In genomic region chr11:62551226-62552119, GRCm38 (mm10) we compare ENCODE assay signal across 8 mouse cellular contexts. TPM values are rescaled to one million over a fixed set of nuclear protein-coding genes. Genes with fewer than 3 reads are reported as not detected.
DNase-seq lines count a peak whose midpoint lies in the region; ATAC-seq and TF ChIP-seq lines count a peak whose summit lies in the region.

No protein-coding gene starts in this region.

- peak; percentile 70 for ATAC-seq in erythroid progenitor cell, adult 5-6 weeks (replicated peaks; ENCODE audit: low FRiP score, poor library complexity, severe bottlenecking)
- peak; percentile 82 for ATAC-seq in heart, embryonic 14.5 days (ENCODE audit: insufficient number of reproducible peaks, insufficient read depth, low FRiP score, low read depth)
- ATAC-seq in neural tube, embryonic 14.5 days (ENCODE audit: low read depth) = peak; percentile 84

- H3K27me3 ChIP-seq in heart, embryonic 14.5 days (ENCODE audit: control insufficient read depth, insufficient read depth, low read length) = no peaks in the 10 kb centered on the region
- H3K27me3 ChIP-seq in neural tube, embryonic 14.5 days (ENCODE audit: control insufficient read depth, insufficient read depth, low read length) = no peaks in the 10 kb centered on the region
- no peaks in the 10 kb centered on the region for H3K27me3 ChIP-seq in testis, adult 2 months (ENCODE audit: control insufficient read depth, insufficient read depth, low read length)

- DNase-seq in CD4-positive, CD25-positive, alpha-beta regulatory T cell, adult 2 months (ENCODE audit: low read depth, low spot score) = peak; percentile 93
- peak; percentile 91 to 94 for DNase-seq in kidney, postnatal 36 days
- DNase-seq in lung, adult 18-20 months = peak; percentile 90 to 92

- H3K4me2 ChIP-seq in heart, embryonic 14.5 days (ENCODE audit: low read length) = peak overlapping the region; percentile 54
- H3K4me2 ChIP-seq in neural tube, embryonic 14.5 days (ENCODE audit: low read depth, low read length) = peak overlapping the region; percentile 99

- H3K9me3 ChIP-seq in heart, embryonic 14.5 days (ENCODE audit: control insufficient read depth, low read length) = no peaks in the 10 kb centered on the region
- no peaks in the 10 kb centered on the region for H3K9me3 ChIP-seq in neural tube, embryonic 14.5 days (ENCODE audit: control insufficient read depth, low read length)

- peak; percentile 99 for TF ChIP-seq POLR2A in testis, adult 2 months (IDR thresholded peaks at IDR 0.05; ENCODE audit: control insufficient read depth, low read depth, low read length)

- peaks cover 21% of the 10 kb centered on the region for H3K36me3 ChIP-seq in heart, embryonic 14.5 days (ENCODE audit: control insufficient read depth, insufficient read depth, low read length)
- peaks cover 10% of the 10 kb centered on the region for H3K36me3 ChIP-seq in neural tube, embryonic 14.5 days (ENCODE audit: control insufficient read depth, insufficient read depth, low read length)
- no peaks in the 10 kb centered on the region for H3K36me3 ChIP-seq in testis, adult 2 months (ENCODE audit: control insufficient read depth, insufficient read depth, low read length)

- H3K4me1 ChIP-seq in brown adipose tissue, adult 24 weeks (ENCODE audit: control insufficient read depth, insufficient read depth, insufficient read length, low read length) = peaks cover 2% of the 10 kb centered on the region; the same call in 1 of the 2 replicates
- H3K4me1 ChIP-seq in heart, embryonic 14.5 days (ENCODE audit: control insufficient read depth in 2 of 2, insufficient read depth in 2 of 2, low read length in 2 of 2) = peaks cover 2 to 24% of the 10 kb centered on the region in 2 experiments; a peak in 3 of 4 replicates
- peaks cover 30% of the 10 kb centered on the region for H3K4me1 ChIP-seq in neural tube, embryonic 14.5 days (ENCODE audit: control insufficient read depth, insufficient read depth, low read length)
- H3K4me1 ChIP-seq in testis, adult 2 months (ENCODE audit: control insufficient read depth, insufficient read depth, low read length) = 0 out of 2 replicates have a peak, but pooled peaks cover 2% of the 10 kb centered on the region

- peak overlapping the region; percentile 68 for H3K4me3 ChIP-seq in brown adipose tissue, adult 24 weeks (ENCODE audit: insufficient read depth, low read depth, low read length)
- peak overlapping the region; percentile 57 to 84 for H3K4me3 ChIP-seq in heart, embryonic 14.5 days (ENCODE audit: control insufficient read depth in 1 of 2, insufficient read depth in 1 of 2, low read depth in 1 of 2, low read length in 2 of 2)
- H3K4me3 ChIP-seq in neural tube, embryonic 14.5 days (ENCODE audit: low read depth, low read length) = peak overlapping the region; percentile 77
- H3K4me3 ChIP-seq in testis, adult 2 months (ENCODE audit: control insufficient read depth, low read depth, low read length) = peak overlapping the region; percentile 100

- no peak for TF ChIP-seq CTCF in testis, adult 2 months (IDR thresholded peaks at IDR 0.05; ENCODE audit: control insufficient read depth, insufficient read depth, insufficient replicate concordance, low read depth, low read length)

- under 1% methylated on average over 58 of the region's 58 CpGs for WGBS in heart, embryonic 14.5 days
- WGBS in neural tube, embryonic 14.5 days = under 1% methylated on average over 57 of the region's 58 CpGs

- peak overlapping the region; percentile 93 for H3K27ac ChIP-seq in brown adipose tissue, adult 24 weeks (replicated peaks; ENCODE audit: low read depth, low read length)
- H3K27ac ChIP-seq in heart, embryonic 14.5 days (replicated peaks in 1 of 2; ENCODE audit: control insufficient read depth in 1 of 2, insufficient read depth in 1 of 2, low read depth in 2 of 2, low read length in 2 of 2) = peak overlapping the region; percentile 92 to 93
- H3K27ac ChIP-seq in neural tube, embryonic 14.5 days (ENCODE audit: low read depth, low read length) = peak overlapping the region; percentile 100
- peak overlapping the region; percentile 100 for H3K27ac ChIP-seq in testis, adult 2 months (ENCODE audit: control insufficient read depth, insufficient read depth, low read depth, low read length)

- H3K9ac ChIP-seq in heart, embryonic 14.5 days (ENCODE audit: low read length) = peak overlapping the region; percentile 85
- peak overlapping the region; percentile 95 for H3K9ac ChIP-seq in neural tube, embryonic 14.5 days (replicated peaks; ENCODE audit: low read depth, low read length)

RNA-seq across cellular contexts. Expression of gene Ubb, which starts 0.5 kb away (rescaled TPM):
- 359 and 432 TPM in 2 replicates for polyA plus RNA-seq in brown adipose tissue, adult 24 weeks (2012; ENCODE audit: insufficient read depth, insufficient read length, missing spikeins)
- 699 and 746 TPM in 2 replicates for total RNA-seq in erythroid progenitor cell, adult 5-6 weeks (2015; ENCODE audit: low replicate concordance)
- total RNA-seq in erythroid progenitor cell, adult 5-6 weeks (2017; ENCODE audit: low replicate concordance) = 465 and 536 TPM in 2 replicates
- polyA plus RNA-seq in heart, embryonic 14.5 days (2014; fragmentation: Nextera tagmentation; extraction: Ambion mirVana) = 2,716 and 2,876 TPM in 2 replicates
- 4,516 and 4,600 TPM in 2 replicates for polyA plus RNA-seq in neural tube, embryonic 14.5 days (2014; fragmentation: Nextera tagmentation; extraction: Ambion mirVana)
- polyA plus RNA-seq in testis, adult 2 months (2012; rRNA removed) = 5,144 and 5,757 TPM in 2 replicates

RNA-seq across cellular contexts. Expression of gene Cenpv, which starts 12.4 kb away (rescaled TPM):
- polyA plus RNA-seq in brown adipose tissue, adult 24 weeks (2012; ENCODE audit: insufficient read depth, insufficient read length, missing spikeins) = 41.7 and 45.2 TPM in 2 replicates
- total RNA-seq in erythroid progenitor cell, adult 5-6 weeks (2015; ENCODE audit: low replicate concordance) = 12.6 and 55.9 TPM in 2 replicates
- 18.4 and 28.8 TPM in 2 replicates for total RNA-seq in erythroid progenitor cell, adult 5-6 weeks (2017; ENCODE audit: low replicate concordance)
- polyA plus RNA-seq in heart, embryonic 14.5 days (2014; fragmentation: Nextera tagmentation; extraction: Ambion mirVana) = 29.8 and 37.7 TPM in 2 replicates
- 56.3 and 73.1 TPM in 2 replicates for polyA plus RNA-seq in neural tube, embryonic 14.5 days (2014; fragmentation: Nextera tagmentation; extraction: Ambion mirVana)
- 874 and 878 TPM in 2 replicates for polyA plus RNA-seq in testis, adult 2 months (2012; rRNA removed)

RNA-seq across cellular contexts. Expression of gene Trpv2, which starts 22.8 kb away (rescaled TPM):
- polyA plus RNA-seq in brown adipose tissue, adult 24 weeks (2012; ENCODE audit: insufficient read depth, insufficient read length, missing spikeins) = 1.0 and 2.5 TPM in 2 replicates
- 7.6 and 18.9 TPM in 2 replicates for total RNA-seq in erythroid progenitor cell, adult 5-6 weeks (2015; ENCODE audit: low replicate concordance)
- total RNA-seq in erythroid progenitor cell, adult 5-6 weeks (2017; ENCODE audit: low replicate concordance) = 7.0 and 7.8 TPM in 2 replicates
- 3.7 and 4.2 TPM in 2 replicates for polyA plus RNA-seq in heart, embryonic 14.5 days (2014; fragmentation: Nextera tagmentation; extraction: Ambion mirVana)
- 25.1 and 25.8 TPM in 2 replicates for polyA plus RNA-seq in neural tube, embryonic 14.5 days (2014; fragmentation: Nextera tagmentation; extraction: Ambion mirVana)
- polyA plus RNA-seq in testis, adult 2 months (2012; rRNA removed) = 0.67 and 0.97 TPM in 2 replicates

Comparison
In these comparisons a context has a peak if more than half of its experiments do, and no peak if none do; other contexts are left out.
1. Peak in every context shown above with its lines: DNase-seq, ATAC-seq, H3K4me3 ChIP-seq and H3K27ac ChIP-seq.
2. RNA of gene Cenpv, which starts 12.4 kb away (polyA plus RNA-seq): 874 to 878 TPM in testis, adult 2 months; 56.3 to 73.1 TPM in neural tube, embryonic 14.5 days, 41.7 to 45.2 TPM in brown adipose tissue, adult 24 weeks and 29.8 to 37.7 TPM in heart, embryonic 14.5 days; every median in the first group is over 10 times any median in the second.